Mouse (Mus musculus) hindbrain, embryonic 14.5 days (tissue): ENCODE results near the gene Slc16a11. TPM values are rescaled to one million over a fixed set of nuclear protein-coding genes. Genes with fewer than 3 reads are reported as not detected.

Source experiments
- ATAC-seq: fragments of 200-750 bp; cut with Nextera tagmentation; 2 replicates; pipeline ENCODE4 v1.8.0; 2017; ENCODE audit warnings: moderate number of reproducible peaks, mild to moderate bottlenecking, moderate TSS enrichment, moderate library complexity; ENCODE audit not compliant: low FRiP score
- DNase-seq: peaks from one replicate; pipeline ENCODE4 v3.0.0-alpha.2; 2015; ENCODE audit warnings: low spot score
- H3K27ac ChIP-seq: fragments of 300-500 bp; sonication (generic); 2 replicates; pipeline ENCODE4 v1.5.1; 2014; ENCODE audit warnings: mild to moderate bottlenecking, moderate library complexity
- H3K27me3 ChIP-seq: fragments of 300-500 bp; sonication (generic); 2 replicates; pipeline ENCODE4 v1.6.1; 2014; ENCODE audit warnings: mild to moderate bottlenecking, low read length, mixed read lengths; ENCODE audit not compliant: control insufficient read depth, insufficient read depth
- H3K36me3 ChIP-seq: fragments of 300-500 bp; sonication (generic); replicated peaks from 2 replicates; pipeline ENCODE4 v1.6.1; 2014; ENCODE audit not compliant: control insufficient read depth, insufficient read depth
- H3K4me1 ChIP-seq: fragments of 300-500 bp; sonication (generic); replicated peaks from 2 replicates; pipeline ENCODE4 v1.6.1; 2014; ENCODE audit warnings: antibody characterized with exemption, low read length, mixed read lengths; ENCODE audit not compliant: control insufficient read depth, insufficient read depth
- H3K4me2 ChIP-seq: fragments of 300-500 bp; sonication (generic); replicated peaks from 2 replicates; pipeline ENCODE4 v1.6.1; 2014; ENCODE audit warnings: mild to moderate bottlenecking, moderate library complexity
- H3K4me3 ChIP-seq: fragments of 300-500 bp; sonication (generic); replicated peaks from 2 replicates; pipeline ENCODE4 v1.5.1; 2014; ENCODE audit warnings: mild to moderate bottlenecking, low read length
- H3K9ac ChIP-seq: fragments of 300-500 bp; sonication (generic); 2 replicates; pipeline ENCODE4 v1.6.1; 2014
- H3K9me3 ChIP-seq: fragments of 300-500 bp; sonication (generic); 2 replicates; pipeline ENCODE4 v1.6.1; 2016; ENCODE audit warnings: low read length; ENCODE audit not compliant: control insufficient read depth
- WGBS: fragments of 180-500 bp; shearing (Covaris S2); extraction: QIAGEN DNeasy Blood & Tissue Kit; methylation state at CpG from one replicate; pipeline ENCODE4 v1.1.7; 2014; 5-methylcytosine and 5-hydroxymethylcytosine counted together
- polyA plus RNA-seq: library from polyadenylated mRNA; unstranded; fragments of >200 nt; fragmentation: Nextera tagmentation; extraction: Ambion mirVana; gene quantifications from 2 replicates; pipeline ENCODE4 v1.2.1, GENCODE M21; 2014

Gene Slc16a11
- polyA plus RNA-seq, 1 experiment from 2014 or later: 3.5 TPM

DNA sequence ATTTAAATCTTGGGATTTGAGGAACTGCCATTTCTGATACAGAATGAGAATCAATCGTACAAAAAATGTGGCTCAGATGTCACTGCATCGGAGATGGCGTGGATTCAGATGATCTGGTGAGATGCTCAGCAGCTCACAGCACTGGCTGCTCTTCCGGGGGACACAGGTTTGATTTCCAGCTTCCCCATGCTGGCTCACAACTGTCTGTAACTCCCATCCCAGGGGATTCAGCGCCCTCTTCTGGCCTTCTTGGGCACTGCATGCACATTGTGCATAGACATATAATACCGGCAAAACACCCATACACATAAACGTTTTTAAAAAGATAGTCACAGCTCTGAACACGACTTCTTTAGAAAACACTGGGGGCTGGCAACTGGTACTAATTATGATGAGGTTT, 34.9 kb upstream of the Slc16a11 start:
- 75% methylated on average over 8 of the region's 8 CpGs for WGBS
- Histone ChIP-seq H3K9me3 (no peaks in the 10 kb centered on the region), H3K4me1 (no peaks in the 10 kb centered on the region), H3K4me3 (no peak overlapping the region), H3K4me2 (no peak overlapping the region), H3K27me3 (no peaks in the 10 kb centered on the region), H3K9ac (no peak overlapping the region), H3K36me3 (no peaks in the 10 kb centered on the region), H3K27ac (no peak overlapping the region)
- ATAC-seq (no peak), DNase-seq (no peak)

DNA sequence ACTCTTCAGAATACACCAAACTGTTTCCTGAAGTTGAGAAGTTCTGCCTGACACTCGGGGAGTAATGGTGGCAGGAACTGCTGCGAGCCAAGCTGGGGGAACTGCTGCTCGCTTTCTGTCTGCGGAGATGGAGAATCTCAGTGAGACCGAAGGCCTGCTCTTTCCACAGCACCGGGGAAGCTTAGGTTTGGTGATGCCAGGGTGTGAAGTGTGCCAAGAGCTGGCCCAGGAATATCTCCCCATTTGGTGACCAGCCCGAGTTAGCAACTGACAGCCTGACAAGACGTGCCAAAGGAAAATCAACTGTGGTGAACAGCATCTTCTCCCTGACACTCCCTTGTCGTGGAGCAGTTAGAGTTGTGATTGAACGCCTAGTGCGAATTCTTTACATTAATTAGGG, 34.2 kb upstream of the Slc16a11 start:
- H3K27me3 ChIP-seq: no peaks in the 10 kb centered on the region
- H3K4me1 ChIP-seq: no peaks in the 10 kb centered on the region
- WGBS: 90% methylated on average over 11 of the region's 11 CpGs
- no peak overlapping the region for H3K9ac ChIP-seq
- ATAC-seq (no peak), DNase-seq (no peak)
- H3K4me3 ChIP-seq: no peak overlapping the region
- H3K4me2 ChIP-seq: no peak overlapping the region
- no peak overlapping the region for H3K27ac ChIP-seq
- H3K9me3 ChIP-seq: no peaks in the 10 kb centered on the region
- no peaks in the 10 kb centered on the region for H3K36me3 ChIP-seq

DNA sequence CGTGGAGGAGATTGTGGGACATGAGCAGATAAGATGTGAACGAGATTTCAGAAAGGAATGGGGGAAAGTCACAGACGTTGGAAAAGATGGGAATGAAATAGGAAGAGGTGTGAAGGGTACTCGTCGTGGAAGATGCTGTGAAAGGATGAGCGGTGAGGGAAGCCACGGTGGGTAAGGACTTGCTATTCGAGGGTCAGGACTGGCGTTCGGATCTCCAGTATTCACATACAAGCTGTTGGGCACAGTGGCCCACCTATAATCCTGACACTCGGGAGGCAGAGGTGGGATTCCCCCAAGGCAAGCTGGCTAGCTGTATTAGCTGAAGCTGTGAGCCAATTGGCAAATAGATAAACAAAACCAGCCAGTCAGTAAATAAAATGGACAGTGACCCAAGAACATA, 33.8 kb upstream of the Slc16a11 start:
- H3K4me2 ChIP-seq: no peak overlapping the region
- WGBS: 78% methylated on average over 11 of the region's 11 CpGs
- DNase-seq: no peak
- no peak overlapping the region for H3K4me3 ChIP-seq
- H3K27ac ChIP-seq: no peak overlapping the region
- no peaks in the 10 kb centered on the region for H3K4me1 ChIP-seq
- no peak overlapping the region for H3K9ac ChIP-seq
- H3K27me3 ChIP-seq: no peaks in the 10 kb centered on the region
- no peaks in the 10 kb centered on the region for H3K36me3 ChIP-seq
- H3K9me3 ChIP-seq: no peaks in the 10 kb centered on the region
- no peak for ATAC-seq

DNA sequence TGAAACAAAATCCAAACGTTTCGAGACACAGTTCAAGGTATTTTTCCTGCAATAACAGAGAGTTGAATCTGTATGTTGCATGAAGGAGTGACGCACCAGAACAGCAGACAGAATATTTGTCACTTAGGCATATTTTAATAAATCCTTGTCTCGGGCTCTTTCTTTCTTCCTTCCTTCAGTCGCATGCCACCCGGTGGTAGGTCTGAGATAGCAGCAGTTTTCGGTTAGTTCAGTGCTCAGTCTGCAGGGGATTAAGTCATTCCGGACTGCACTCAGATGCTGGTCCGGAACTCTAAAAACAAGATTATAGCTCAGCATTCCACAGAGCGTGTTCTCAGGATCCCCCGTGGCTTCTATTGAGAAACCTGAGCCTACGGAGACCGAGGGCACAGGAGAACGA, 33.2 kb upstream of the Slc16a11 start:
- H3K4me1 ChIP-seq: no peaks in the 10 kb centered on the region
- H3K27me3 ChIP-seq: no peaks in the 10 kb centered on the region
- WGBS: 36% methylated on average over 14 of the region's 14 CpGs
- ATAC-seq: no peak
- no peak overlapping the region for H3K27ac ChIP-seq
- no peak overlapping the region for H3K4me2 ChIP-seq
- DNase-seq: peak; percentile 59
- H3K9me3 ChIP-seq: no peaks in the 10 kb centered on the region
- H3K9ac ChIP-seq: no peak overlapping the region
- no peak overlapping the region for H3K4me3 ChIP-seq
- no peaks in the 10 kb centered on the region for H3K36me3 ChIP-seq

DNA sequence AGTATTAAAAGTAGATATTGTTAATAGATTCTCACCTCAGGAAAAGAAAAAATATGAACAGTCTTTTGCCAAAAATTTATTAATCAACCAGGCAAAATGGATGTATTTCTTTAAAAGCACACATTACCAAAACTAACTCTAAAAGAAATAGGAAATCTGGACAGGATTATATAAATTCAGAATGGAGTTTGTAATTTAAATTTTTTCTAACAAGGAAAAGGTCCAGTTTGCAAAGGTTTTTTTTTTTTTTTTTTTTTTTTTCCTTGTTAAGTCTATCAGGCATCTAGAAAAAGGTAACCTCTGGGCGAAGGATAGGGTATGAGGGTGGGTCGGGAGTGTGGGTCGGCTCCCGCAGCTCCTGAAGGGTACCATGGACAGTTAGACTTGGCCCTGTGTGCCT, 32.1 kb upstream of the Slc16a11 start:
- H3K36me3 ChIP-seq: no peaks in the 10 kb centered on the region
- no peaks in the 10 kb centered on the region for H3K4me1 ChIP-seq
- H3K4me3 ChIP-seq: no peak overlapping the region
- H3K4me2 ChIP-seq: no peak overlapping the region
- H3K27me3 ChIP-seq: no peaks in the 10 kb centered on the region
- ATAC-seq (no peak), DNase-seq (no peak)
- H3K9ac ChIP-seq: no peak overlapping the region
- 90% methylated on average over 4 of the region's 4 CpGs for WGBS
- no peak overlapping the region for H3K27ac ChIP-seq
- H3K9me3 ChIP-seq: no peaks in the 10 kb centered on the region

DNA sequence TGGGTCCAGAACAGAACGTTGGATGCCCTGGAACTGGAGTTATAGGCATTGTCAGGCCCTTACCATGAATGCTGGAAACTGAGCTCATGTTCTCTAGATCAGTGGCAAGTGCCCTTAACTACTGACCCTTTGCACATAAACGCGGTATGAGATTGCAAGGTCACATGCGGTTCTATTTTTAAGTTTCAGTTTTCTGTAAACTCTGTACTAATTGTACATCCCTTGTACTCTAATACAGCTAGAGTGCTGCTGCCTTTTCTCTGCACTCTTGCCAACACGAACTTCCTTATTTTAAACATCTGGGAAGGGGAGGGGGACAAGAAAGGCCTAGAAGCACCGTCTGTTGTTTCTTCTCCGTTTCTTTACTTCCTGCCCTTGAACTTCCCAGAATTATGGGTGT, 27.4 kb upstream of the Slc16a11 start:
- H3K27me3 ChIP-seq: no peaks in the 10 kb centered on the region
- no peak overlapping the region for H3K27ac ChIP-seq
- ATAC-seq (no peak), DNase-seq (no peak)
- no peaks in the 10 kb centered on the region for H3K9me3 ChIP-seq
- H3K36me3 ChIP-seq: no peaks in the 10 kb centered on the region
- no peak overlapping the region for H3K9ac ChIP-seq
- H3K4me1 ChIP-seq: no peaks in the 10 kb centered on the region
- H3K4me3 ChIP-seq: no peak overlapping the region
- no peak overlapping the region for H3K4me2 ChIP-seq
- WGBS: 84% methylated on average over 7 of the region's 7 CpGs

DNA sequence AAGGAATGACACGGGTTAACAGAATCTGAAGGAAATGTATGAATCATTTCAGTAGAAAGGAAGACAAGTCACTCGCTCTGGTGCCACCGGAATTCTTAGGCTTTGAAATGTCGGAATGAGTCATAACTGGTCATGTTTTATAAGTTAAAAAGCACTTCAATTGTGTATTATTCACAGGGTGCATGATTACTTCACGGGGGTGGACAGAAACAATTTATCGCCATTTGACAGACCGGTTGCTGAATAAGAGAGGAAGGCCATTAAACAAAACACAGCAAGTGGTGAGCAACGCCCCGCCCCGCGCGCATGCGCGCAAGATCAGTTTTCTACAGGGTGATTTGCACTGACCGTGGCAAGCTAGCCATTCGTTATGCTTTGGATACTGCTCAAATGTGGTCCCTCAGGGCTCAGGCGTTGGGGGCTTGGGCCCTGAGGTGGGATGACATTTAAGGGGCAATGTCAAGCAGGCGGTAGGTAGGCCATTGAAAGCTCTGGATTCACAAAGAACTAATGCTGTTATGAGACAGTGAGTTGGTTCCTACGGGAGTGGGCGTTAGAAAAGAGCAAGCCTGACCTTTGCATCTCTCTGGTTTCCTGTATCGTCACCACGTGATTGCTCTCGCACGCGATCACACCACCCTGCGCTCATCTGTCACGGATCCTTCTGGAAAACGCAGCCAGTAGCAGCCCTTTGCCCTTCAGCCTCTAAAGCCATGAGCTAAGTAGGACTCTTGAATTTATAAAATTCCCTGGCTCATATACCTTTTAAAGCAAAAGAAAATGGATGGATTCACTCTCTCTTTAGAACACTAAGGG, 23.0 kb upstream of the Slc16a11 start:
- no peak overlapping the region for H3K9ac ChIP-seq
- H3K27me3 ChIP-seq: no peaks in the 10 kb centered on the region
- no peaks in the 10 kb centered on the region for H3K4me1 ChIP-seq
- WGBS: 77% methylated on average over 28 of the region's 28 CpGs
- H3K36me3 ChIP-seq: no peaks in the 10 kb centered on the region
- H3K9me3 ChIP-seq: no peaks in the 10 kb centered on the region
- no peak overlapping the region for H3K4me2 ChIP-seq
- ATAC-seq: no peak
- no peak overlapping the region for H3K4me3 ChIP-seq
- H3K27ac ChIP-seq: no peak overlapping the region
- DNase-seq: no peak

DNA sequence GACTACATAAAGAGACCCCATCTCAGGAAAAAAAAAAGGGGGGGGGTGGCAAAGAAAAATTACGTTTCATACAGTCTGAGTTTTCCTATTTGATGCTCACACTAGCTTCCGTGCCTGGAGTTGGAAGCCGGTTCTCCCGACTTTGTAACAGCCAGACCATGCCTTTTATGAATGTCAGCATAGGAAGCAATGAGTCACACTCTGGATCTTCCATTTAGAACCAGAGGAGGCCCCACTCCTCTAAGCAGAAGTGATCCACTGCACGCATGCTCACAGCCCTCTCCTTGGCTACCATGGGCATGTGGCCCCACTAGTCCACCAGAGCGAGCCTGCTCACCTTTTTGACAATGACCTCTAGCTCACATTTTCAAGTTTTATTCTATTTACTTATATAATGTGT, 21.4 kb upstream of the Slc16a11 start:
- no peak for DNase-seq
- ATAC-seq: no peak

DNA sequence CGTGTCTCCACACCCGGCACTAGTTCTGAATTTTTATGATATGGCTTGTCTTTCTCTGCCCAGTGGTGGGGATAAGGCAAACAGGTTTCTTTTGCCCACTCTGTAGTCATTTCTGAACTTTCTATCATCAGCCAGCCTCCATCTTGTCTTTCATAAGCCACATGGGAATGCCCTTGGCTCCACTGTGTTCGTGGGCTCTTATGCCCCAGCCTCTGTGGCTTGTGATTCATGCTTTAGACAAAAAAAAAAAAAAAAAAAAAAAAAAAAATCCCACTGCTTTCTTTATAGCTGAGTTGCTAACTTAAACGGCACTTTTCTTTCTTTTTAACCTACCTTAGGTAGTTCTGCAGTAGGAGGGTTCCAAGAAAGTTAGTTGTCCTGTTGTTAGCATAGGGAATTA, 20.4 kb upstream of the Slc16a11 start:
- no peaks in the 10 kb centered on the region for H3K27me3 ChIP-seq
- DNase-seq (no peak), ATAC-seq (no peak)
- H3K4me3 ChIP-seq: no peak overlapping the region
- H3K4me1 ChIP-seq: no peaks in the 10 kb centered on the region
- no peak overlapping the region for H3K27ac ChIP-seq
- no peak overlapping the region for H3K4me2 ChIP-seq
- no peaks in the 10 kb centered on the region for H3K9me3 ChIP-seq
- no peaks in the 10 kb centered on the region for H3K36me3 ChIP-seq
- H3K9ac ChIP-seq: no peak overlapping the region
- WGBS: 88% methylated on average over 4 of the region's 4 CpGs

More for the DNA sequence above, 21.4 kb upstream of the Slc16a11 start:
- WGBS: 85% methylated on average over 6 of the region's 6 CpGs
- H3K27me3 ChIP-seq: no peaks in the 10 kb centered on the region
- H3K4me2 ChIP-seq: no peak overlapping the region
- no peaks in the 10 kb centered on the region for H3K36me3 ChIP-seq
- no peaks in the 10 kb centered on the region for H3K9me3 ChIP-seq
- no peak overlapping the region for H3K4me3 ChIP-seq
- no peak overlapping the region for H3K27ac ChIP-seq
- H3K4me1 ChIP-seq: no peaks in the 10 kb centered on the region
- no peak overlapping the region for H3K9ac ChIP-seq
